Mouse (Mus musculus) kidney, embryonic 16.5 days (tissue): ENCODE data around the gene Olfr924. TPM values are rescaled to one million over a fixed set of nuclear protein-coding genes. Genes with fewer than 3 reads are reported as not detected.
"Not testable (repeated sequence)": the region's sequence is repeated elsewhere in the genome, so short reads cannot be mapped to it uniquely, and the experiment has no call there.

Experiments used
- ATAC-seq: fragments of 200-750 bp; cut with Nextera tagmentation; 2 replicates; pipeline ENCODE4 v1.8.0; 2017; ENCODE audit warnings: moderate TSS enrichment; ENCODE audit not compliant: low FRiP score, low TSS enrichment
- H3K27ac ChIP-seq: fragments of 300-500 bp; sonication (generic); 2 replicates; pipeline ENCODE4 v1.5.1; 2014; ENCODE audit warnings: low read length
- H3K27me3 ChIP-seq: fragments of 300-500 bp; sonication (generic); 2 replicates; pipeline ENCODE4 v1.6.1; 2014; ENCODE audit warnings: low read length, control low read depth, mixed read lengths; ENCODE audit not compliant: insufficient read depth
- H3K36me3 ChIP-seq: fragments of 300-500 bp; sonication (generic); 2 replicates; pipeline ENCODE4 v1.6.1; 2014; ENCODE audit warnings: low read length, control low read depth, mixed read lengths; ENCODE audit not compliant: insufficient read depth
- H3K4me1 ChIP-seq: fragments of 300-500 bp; sonication (generic); 2 replicates; pipeline ENCODE4 v1.6.1; 2014; ENCODE audit warnings: low read length, control low read depth, mixed read lengths; ENCODE audit not compliant: insufficient read depth
- H3K4me2 ChIP-seq: fragments of 300-500 bp; sonication (generic); replicated peaks from 2 replicates; pipeline ENCODE4 v1.6.1; 2014; ENCODE audit warnings: low read depth, low read length
- H3K4me3 ChIP-seq: fragments of 300-500 bp; sonication (generic); 2 replicates; pipeline ENCODE4 v1.5.1; 2014; ENCODE audit warnings: mild to moderate bottlenecking, low read length
- H3K9ac ChIP-seq: fragments of 300-500 bp; sonication (generic); replicated peaks from 2 replicates; pipeline ENCODE4 v1.6.1; 2014; ENCODE audit warnings: low read length
- H3K9me3 ChIP-seq: fragments of 300-500 bp; sonication (generic); 2 replicates; pipeline ENCODE4 v1.6.1; 2016; ENCODE audit warnings: low read length, control low read depth
- WGBS: fragments of 180-500 bp; shearing (Covaris S2); extraction: QIAGEN DNeasy Blood & Tissue Kit; methylation state at CpG from one replicate; pipeline ENCODE4 v1.1.7; 2014; 5-methylcytosine and 5-hydroxymethylcytosine counted together
- polyA plus RNA-seq: library from polyadenylated mRNA; unstranded; fragments of >200 nt; fragmentation: Nextera tagmentation; extraction: Ambion mirVana; gene quantifications from 2 replicates; pipeline ENCODE4 v1.2.1, GENCODE M21; 2015

Gene Olfr924
- polyA plus RNA-seq: not detected in 2 replicates

DNA sequence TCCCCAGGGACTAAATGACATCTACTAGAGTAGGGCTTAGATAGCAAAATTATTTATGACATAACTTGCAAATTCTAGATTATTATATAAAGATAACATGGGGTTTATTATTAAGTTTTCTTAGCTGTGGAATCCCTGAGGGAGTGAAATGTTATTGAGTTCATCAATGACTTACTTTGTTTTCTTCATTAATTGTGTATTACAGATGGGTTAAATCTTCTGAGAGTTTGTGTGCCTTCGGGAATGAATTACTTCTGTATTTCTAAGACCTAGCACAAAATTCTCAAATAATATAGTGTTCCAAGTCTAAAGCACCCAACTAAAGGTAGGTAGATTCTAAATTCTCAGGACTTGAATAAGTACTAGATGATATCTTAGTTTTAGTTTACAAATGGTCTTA lies at the start of gene Olfr924:
TSS of gene Olfr924 (plus strand) at position 301 of the 400 bp plus-strand sequence.
- Histone ChIP-seq H3K9me3 (no peaks in the 10 kb centered on the region), H3K36me3 (no peaks in the 10 kb centered on the region), H3K4me3 (no peak within 1 kb of the TSS), H3K4me2 (no peak within 1 kb of the TSS), H3K9ac (no peak within 1 kb of the TSS), H3K4me1 (no peaks in the 10 kb centered on the region), H3K27me3 (no peaks in the 10 kb centered on the region), H3K27ac (no peak within 1 kb of the TSS)
- ATAC-seq: no peak
- 80% methylated on average over 1 of the region's 1 CpGs for WGBS

DNA sequence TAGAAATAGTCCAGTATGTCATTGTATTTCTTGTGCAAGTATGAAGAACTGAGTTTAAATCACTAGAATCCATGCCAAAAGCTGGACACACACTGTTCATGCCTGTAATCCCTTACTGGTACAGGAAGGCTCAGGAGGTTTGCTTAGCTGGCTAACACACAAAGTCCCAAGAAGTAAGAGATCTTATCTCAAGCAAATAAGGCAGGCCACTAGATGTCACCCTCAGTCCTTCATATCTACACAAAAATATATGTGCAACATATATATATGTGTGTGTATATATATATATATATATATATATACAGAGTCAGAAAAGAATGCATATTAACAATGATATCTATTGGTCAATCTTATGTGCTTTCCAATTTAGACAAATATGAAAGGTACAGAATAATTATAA lies 38.6 kb upstream of the Olfr924 start:
- Histone ChIP-seq H3K4me3 (no peak overlapping the region), H3K27ac (no peak overlapping the region), H3K36me3 (no peaks in the 10 kb centered on the region), H3K4me1 (no peaks in the 10 kb centered on the region), H3K9ac (no peak overlapping the region), H3K4me2 (no peak overlapping the region), H3K9me3 (no peaks in the 10 kb centered on the region), H3K27me3 (no peaks in the 10 kb centered on the region)
- no peak for ATAC-seq

DNA sequence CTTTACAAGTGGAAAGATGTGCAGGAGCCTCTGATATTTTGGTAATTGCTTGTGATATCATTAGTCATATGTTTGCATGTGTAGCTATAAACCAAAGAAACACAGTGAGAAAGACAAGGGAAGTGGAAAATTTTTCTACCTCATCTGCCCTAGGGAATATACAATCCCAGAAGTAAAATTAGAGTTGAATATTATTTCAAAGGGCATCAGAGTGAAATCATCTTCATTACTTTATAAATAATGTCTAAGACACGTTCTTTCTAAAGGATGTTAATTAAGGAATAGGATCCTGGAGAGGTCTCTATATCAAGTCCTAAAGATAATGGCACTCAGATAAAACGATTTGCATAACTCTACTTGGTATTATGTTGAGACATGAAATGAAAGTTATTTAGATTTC lies 29.9 kb upstream of the Olfr924 start, which contains the start of gene Olfr922:
TSS of gene Olfr922 (plus strand) at position 301 of the 400 bp plus-strand sequence.
- Histone ChIP-seq H3K4me1 (no peaks in the 10 kb centered on the region), H3K9ac (no peak within 1 kb of the TSS), H3K27me3 (no peaks in the 10 kb centered on the region), H3K36me3 (no peaks in the 10 kb centered on the region), H3K9me3 (0 out of 2 replicates have a peak, but pooled peaks cover 4% of the 10 kb centered on the region), H3K4me2 (no peak within 1 kb of the TSS), H3K27ac (no peak within 1 kb of the TSS), H3K4me3 (no peak within 1 kb of the TSS)
- 70% methylated on average over 2 of the region's 2 CpGs for WGBS
- ATAC-seq: no peak

DNA sequence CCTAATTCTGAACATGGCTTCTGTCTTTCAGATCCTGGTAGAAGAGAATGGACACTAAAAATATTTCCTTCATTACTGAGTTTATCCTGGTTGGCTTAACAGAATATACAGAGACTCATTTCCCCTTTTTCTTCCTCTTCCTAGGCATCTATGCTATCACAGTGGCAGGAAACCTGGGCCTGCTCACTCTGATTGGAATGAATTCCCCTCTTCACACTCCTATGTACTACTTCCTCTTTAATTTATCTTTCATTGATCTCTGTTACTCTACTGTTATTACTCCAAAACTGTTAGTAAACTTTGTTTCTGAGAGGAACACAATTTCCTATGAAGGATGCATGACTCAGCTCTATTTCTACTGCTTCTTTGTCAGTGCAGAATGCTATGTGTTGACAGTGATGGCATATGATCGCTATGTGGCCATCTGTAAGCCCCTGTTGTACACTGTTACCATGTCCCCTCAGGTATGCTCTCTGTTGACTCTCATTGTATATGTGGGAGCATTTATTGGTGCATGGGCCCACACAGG lies 28.7 kb upstream of the Olfr924 start:
- no peaks in the 10 kb centered on the region for H3K27me3 ChIP-seq
- H3K4me2 ChIP-seq: no peak overlapping the region
- no peaks in the 10 kb centered on the region for H3K4me1 ChIP-seq
- no peak overlapping the region for H3K27ac ChIP-seq
- no peak overlapping the region for H3K4me3 ChIP-seq
- 82% methylated on average over 1 of the region's 1 CpGs for WGBS
- H3K9me3 ChIP-seq: 0 out of 2 replicates have a peak, but pooled peaks cover 4% of the 10 kb centered on the region
- no peaks in the 10 kb centered on the region for H3K36me3 ChIP-seq
- H3K9ac ChIP-seq: no peak overlapping the region
- no peak for ATAC-seq

DNA sequence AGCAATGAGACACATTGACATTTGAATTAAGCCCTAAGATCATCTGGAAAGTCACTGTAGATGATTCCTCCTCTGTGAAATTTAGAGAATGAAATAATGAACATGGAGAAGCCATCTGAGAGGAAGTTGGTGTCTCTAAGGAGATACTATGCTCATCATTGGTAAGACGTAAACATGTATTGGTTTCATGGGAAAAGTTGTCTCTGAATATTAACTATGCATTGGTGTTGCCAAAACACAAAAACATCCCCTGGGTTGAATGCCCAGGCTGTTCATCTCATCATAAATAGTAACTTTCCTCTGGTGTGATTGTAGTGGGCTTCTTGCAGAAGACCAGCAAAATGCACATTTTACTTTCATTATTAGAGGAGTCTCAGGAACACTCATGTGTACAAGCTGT lies 18.0 kb upstream of the Olfr924 start, which contains the start of gene Olfr923:
TSS of gene Olfr923 (plus strand) at position 301 of the 400 bp plus-strand sequence.
- no peak for ATAC-seq
- Histone ChIP-seq H3K4me2 (no peak within 1 kb of the TSS), H3K9me3 (no peaks in the 10 kb centered on the region), H3K27me3 (no peaks in the 10 kb centered on the region), H3K36me3 (no peaks in the 10 kb centered on the region), H3K9ac (no peak within 1 kb of the TSS), H3K4me3 (no peak within 1 kb of the TSS), H3K27ac (no peak within 1 kb of the TSS), H3K4me1 (no peaks in the 10 kb centered on the region)
- WGBS: 100% methylated on average over 1 of the region's 1 CpGs

DNA sequence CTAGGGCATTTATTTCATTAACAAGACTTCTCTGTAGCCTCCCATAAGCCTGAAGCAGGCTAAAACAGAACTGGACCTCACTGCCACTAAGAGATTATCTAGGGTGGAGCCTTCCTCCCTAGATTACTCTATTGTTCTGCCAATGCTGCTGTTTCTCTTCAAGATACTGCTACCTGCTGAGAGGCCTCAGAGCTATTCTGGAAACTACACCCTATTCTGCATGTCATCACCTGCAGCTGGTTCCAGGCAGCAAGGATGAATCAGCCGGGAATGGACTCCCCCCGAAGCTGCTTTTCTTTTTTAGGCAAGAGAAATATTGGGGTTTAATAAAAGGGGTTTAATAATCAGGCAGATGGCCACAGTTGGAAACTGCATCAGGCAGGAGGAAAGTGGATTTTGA lies 11.2 kb upstream of the Olfr924 start:
- H3K4me3 ChIP-seq: no peak overlapping the region
- no peaks in the 10 kb centered on the region for H3K9me3 ChIP-seq
- ATAC-seq: no peak
- H3K27me3 ChIP-seq: no peaks in the 10 kb centered on the region
- WGBS: 79% methylated on average over 2 of the region's 2 CpGs
- H3K4me1 ChIP-seq: no peaks in the 10 kb centered on the region
- H3K4me2 ChIP-seq: no peak overlapping the region
- no peak overlapping the region for H3K27ac ChIP-seq
- H3K36me3 ChIP-seq: no peaks in the 10 kb centered on the region
- H3K9ac ChIP-seq: no peak overlapping the region

DNA sequence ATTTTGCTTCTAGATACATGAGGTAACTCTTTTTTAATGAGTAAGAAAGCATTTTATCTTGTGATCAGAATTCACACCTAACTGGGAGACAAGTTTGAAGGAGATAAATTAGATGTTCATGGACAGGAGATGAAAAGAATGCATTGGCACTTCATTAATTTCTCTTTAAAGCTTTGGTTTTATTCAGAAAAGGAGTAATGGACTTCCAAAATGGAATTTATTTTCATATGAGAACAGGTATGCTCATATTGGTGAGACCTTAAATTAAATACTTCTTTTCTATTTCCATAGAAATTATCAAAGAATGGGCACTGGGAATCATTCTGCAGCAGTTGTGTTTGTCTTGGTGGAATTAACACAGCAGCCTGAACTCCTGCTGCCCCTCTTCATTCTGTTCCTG lies 10.5 kb downstream of the Olfr924 start, which contains the start of gene Olfr26:
TSS of gene Olfr26 (plus strand) at position 301 of the 400 bp plus-strand sequence.
- Histone ChIP-seq H3K4me1 (no peaks in the 10 kb centered on the region), H3K27me3 (no peaks in the 10 kb centered on the region), H3K4me2 (no peak within 1 kb of the TSS), H3K36me3 (no peaks in the 10 kb centered on the region), H3K4me3 (no peak within 1 kb of the TSS), H3K27ac (no peak within 1 kb of the TSS), H3K9me3 (no peaks in the 10 kb centered on the region), H3K9ac (no peak within 1 kb of the TSS)
- no peak for ATAC-seq

DNA sequence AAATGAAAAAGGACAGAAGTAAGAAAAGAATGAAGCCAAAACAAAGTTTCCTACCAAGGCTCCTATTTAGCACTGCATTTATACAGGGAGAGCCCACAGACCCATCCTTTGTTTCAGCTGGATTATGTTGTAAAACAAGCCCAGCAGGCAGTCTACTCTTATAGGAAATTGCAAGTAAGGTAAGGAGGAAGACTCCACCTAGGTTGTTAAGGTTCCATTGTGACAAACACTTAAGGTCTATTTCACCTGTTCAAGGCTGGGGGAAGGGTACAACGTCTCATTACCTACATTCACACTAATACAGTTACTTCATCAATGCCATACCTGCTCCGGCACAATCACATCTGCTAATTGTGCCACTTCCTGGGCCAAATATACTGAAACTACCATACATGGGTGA lies 30.6 kb downstream of the Olfr924 start:
- ATAC-seq: not testable (repeated sequence)

DNA sequence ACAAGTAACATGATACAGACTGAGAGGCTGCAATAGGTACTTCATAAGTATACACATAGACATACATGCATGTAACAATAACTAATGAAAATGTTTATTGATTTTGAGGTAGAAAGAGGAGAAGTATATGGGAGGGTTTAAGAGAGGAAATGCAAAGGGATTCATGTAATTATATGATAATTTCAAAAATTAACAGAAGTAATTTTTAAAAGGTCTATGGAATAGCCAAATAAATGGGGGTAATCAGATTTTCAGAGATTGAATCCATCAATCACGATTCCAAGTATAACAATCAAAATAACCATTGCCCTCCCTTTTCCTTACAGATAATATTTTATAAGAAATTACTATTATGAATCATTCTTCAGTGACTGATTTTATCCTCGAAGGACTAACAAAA lies 32.6 kb downstream of the Olfr924 start, which contains the start of gene Olfr926:
TSS of gene Olfr926 (plus strand) at position 301 of the 400 bp plus-strand sequence.
- Histone ChIP-seq H3K9ac (no peak within 1 kb of the TSS), H3K9me3 (peaks cover 7% of the 10 kb centered on the region), H3K4me1 (no peaks in the 10 kb centered on the region), H3K4me2 (no peak within 1 kb of the TSS), H3K4me3 (no peak within 1 kb of the TSS), H3K27ac (no peak within 1 kb of the TSS), H3K36me3 (no peaks in the 10 kb centered on the region), H3K27me3 (no peaks in the 10 kb centered on the region)
- no peak for ATAC-seq
- 88% methylated on average over 2 of the region's 2 CpGs for WGBS

More for the DNA sequence above, 30.6 kb downstream of the Olfr924 start:
- not testable (repeated sequence) for H3K27ac ChIP-seq, H3K4me1 ChIP-seq, H3K4me2 ChIP-seq, H3K27me3 ChIP-seq, H3K36me3 ChIP-seq, H3K9ac ChIP-seq, H3K4me3 ChIP-seq, H3K9me3 ChIP-seq
- WGBS: 45% methylated on average over 2 of the region's 2 CpGs
